Mouse (Mus musculus) cortical plate, adult 2 months (tissue): Measurements from ENCODE around the gene Blmh. TPM values are rescaled to one million over a fixed set of nuclear protein-coding genes. Genes with fewer than 3 reads are reported as not detected.

Source experiments
- H3K27ac ChIP-seq: fragments of 200-500 bp; 2 replicates; pipeline ENCODE4 v1.5.1; 2012; ENCODE audit warnings: low read length, control low read depth, inconsistent platforms; ENCODE audit not compliant: insufficient read depth
- H3K4me1 ChIP-seq: fragments of 200-500 bp; 2 replicates; pipeline ENCODE4 v1.6.1; 2011; ENCODE audit warnings: low read length; ENCODE audit not compliant: control insufficient read depth, insufficient read depth
- H3K4me3 ChIP-seq: fragments of 200-500 bp; 2 replicates; pipeline ENCODE4 v1.5.1; 2011; ENCODE audit warnings: mild to moderate bottlenecking, low read length, control low read depth; ENCODE audit not compliant: insufficient read depth
- CTCF ChIP-seq: fragments of 200-500 bp; IDR thresholded peaks from 2 replicates; pipeline ENCODE4 v1.5.1; 2011; ENCODE audit warnings: mild to moderate bottlenecking, control low read depth, low read length; ENCODE audit not compliant: insufficient read depth; ENCODE audit errors: extremely low read depth
- POLR2A ChIP-seq: fragments of 200-500 bp; IDR thresholded peaks from 2 replicates; pipeline ENCODE4 v1.6.1; 2011; ENCODE audit warnings: mild to moderate bottlenecking, low read length, control low read depth; ENCODE audit not compliant: insufficient read depth; ENCODE audit errors: extremely low read depth
- polyA plus RNA-seq: library from polyadenylated mRNA; depleted of rRNA; stranded (reverse); fragments of >200 nt; gene quantifications from 2 replicates; pipeline ENCODE4 v1.2.3, GENCODE M21; 2012

Gene Blmh
- polyA plus RNA-seq, 1 experiment: 38.1 TPM

- no peak overlapping the region for H3K4me3 ChIP-seq
- H3K4me1 ChIP-seq: peaks cover 3% of the 10 kb centered on the region; the same call in 1 of the 2 replicates
- TF ChIP-seq CTCF (no peak), POLR2A (no peak)
- H3K27ac ChIP-seq: no peak overlapping the region
Measured at GRCm38 (mm10) chr11:76995966-76996672, 71.5 kb downstream of the Blmh start.

GRCm38 (mm10) chr11:76997305-76997704 is 72.7 kb downstream of the Blmh start:
- no peak overlapping the region; the same call in none of the 2 replicates for H3K4me3 ChIP-seq
- H3K27ac ChIP-seq: no peak overlapping the region
- H3K4me1 ChIP-seq: peaks cover 3% of the 10 kb centered on the region; the same call in 1 of the 2 replicates
- TF ChIP-seq CTCF (peak; percentile 68), POLR2A (no peak)

GRCm38 (mm10) chr11:76997916-76998704 is 73.5 kb downstream of the Blmh start, which contains the start of gene Slc6a4:
Gene Slc6a4, plus strand, starts transcription at chr11:76998603.
- Histone ChIP-seq H3K4me3 (peak within 1 kb of the TSS; percentile 31), H3K4me1 (peaks cover 3% of the 10 kb centered on the region; the same call in 1 of the 2 replicates), H3K27ac (no peak within 1 kb of the TSS)
- TF ChIP-seq CTCF (no peak), POLR2A (no peak)

- H3K27ac ChIP-seq: no peak overlapping the region
- H3K4me1 ChIP-seq: peaks cover 3% of the 10 kb centered on the region; the same call in 1 of the 2 replicates
- no peak for TF ChIP-seq CTCF
- TF ChIP-seq POLR2A: no peak
- H3K4me3 ChIP-seq: no peak overlapping the region
Measured at GRCm38 (mm10) chr11:76998705-76999226, 74.2 kb downstream of the Blmh start.

GRCm38 (mm10) chr11:77000741-77001140 is 76.1 kb downstream of the Blmh start:
- H3K4me1 ChIP-seq: peaks cover 3% of the 10 kb centered on the region; the same call in 1 of the 2 replicates
- TF ChIP-seq CTCF (no peak), POLR2A (no peak)
- H3K4me3 ChIP-seq: no peak overlapping the region
- no peak overlapping the region for H3K27ac ChIP-seq

GRCm38 (mm10) chr11:77002361-77002760 is 77.8 kb downstream of the Blmh start:
- H3K27ac ChIP-seq: no peak overlapping the region
- no peak overlapping the region for H3K4me3 ChIP-seq
- TF ChIP-seq POLR2A: no peak
- peaks cover 3% of the 10 kb centered on the region; the same call in 1 of the 2 replicates for H3K4me1 ChIP-seq

GRCm38 (mm10) chr11:77005881-77006280 is 81.3 kb downstream of the Blmh start:
- H3K27ac ChIP-seq: no peak overlapping the region
- no peak overlapping the region for H3K4me3 ChIP-seq
- no peaks in the 10 kb centered on the region for H3K4me1 ChIP-seq
- TF ChIP-seq CTCF: no peak
- no peak for TF ChIP-seq POLR2A

- TF ChIP-seq POLR2A (no peak), CTCF (no peak)
- Histone ChIP-seq H3K4me3 (no peak overlapping the region), H3K4me1 (no peaks in the 10 kb centered on the region), H3K27ac (no peak overlapping the region)
Measured at GRCm38 (mm10) chr11:77006616-77007015, 82.0 kb downstream of the Blmh start.

GRCm38 (mm10) chr11:77009069-77010025 is 84.7 kb downstream of the Blmh start:
- no peaks in the 10 kb centered on the region for H3K4me1 ChIP-seq
- no peak overlapping the region for H3K4me3 ChIP-seq
- TF ChIP-seq POLR2A (no peak), CTCF (no peak)
- H3K27ac ChIP-seq: no peak overlapping the region
